Mouse (Mus musculus): ENCODE data around the gene Bcl7c. TPM values are rescaled to one million over a fixed set of nuclear protein-coding genes. Genes with fewer than 3 reads are reported as not detected.

Gene Bcl7c
- polyA plus RNA-seq (2014; fragmentation: Nextera tagmentation; extraction: Ambion mirVana) = 58.8 and 65.1 TPM in 2 replicates

- peak within 1 kb of the TSS; percentile 72 for H3K4me3 ChIP-seq (ENCODE audit: low read depth, low read length)
- no peaks in the 10 kb centered on the region for H3K27me3 ChIP-seq (ENCODE audit: insufficient read depth, low read length)
- DNase-seq (peak; percentile 98), ATAC-seq (ENCODE audit: insufficient read depth) (peak; percentile 85)
- H3K27ac ChIP-seq (ENCODE audit: low read depth) = peak within 1 kb of the TSS; percentile 99
- peak within 1 kb of the TSS; percentile 75 for H3K9ac ChIP-seq
- H3K4me1 ChIP-seq (ENCODE audit: insufficient read depth) = peaks cover 27% of the 10 kb centered on the region
- H3K36me3 ChIP-seq (ENCODE audit: insufficient read depth) = peaks cover 34% of the 10 kb centered on the region
- WGBS = under 1% methylated on average over 66 of the region's 90 CpGs
- peak; percentile 58 for TF ChIP-seq CTCF (IDR thresholded peaks at IDR 0.05; ENCODE audit: low read depth)
- H3K9me3 ChIP-seq (ENCODE audit: low read depth, low read length) = no peaks in the 10 kb centered on the region
- peak within 1 kb of the TSS; percentile 92 for H3K4me2 ChIP-seq
These were observed at the start of gene Bcl7c for GRCm38 (mm10) chr7:127708207-127709078. Bcl7c (minus strand) TSS chr7:127708933.

- no peak overlapping the region for H3K9ac ChIP-seq
- H3K9me3 ChIP-seq (ENCODE audit: low read depth, low read length) = no peaks in the 10 kb centered on the region
- H3K4me1 ChIP-seq (ENCODE audit: insufficient read depth) = no peaks in the 10 kb centered on the region
- H3K36me3 ChIP-seq (ENCODE audit: insufficient read depth) = peaks cover 100% of the 10 kb centered on the region
- no peaks in the 10 kb centered on the region for H3K27me3 ChIP-seq (ENCODE audit: insufficient read depth, low read length)
- WGBS = 82% methylated on average over 7 of the region's 7 CpGs
- H3K4me3 ChIP-seq (ENCODE audit: low read depth, low read length) = no peak overlapping the region
- H3K4me2 ChIP-seq = no peak overlapping the region
- no peak for TF ChIP-seq CTCF (IDR thresholded peaks at IDR 0.05; ENCODE audit: low read depth)
- ATAC-seq (ENCODE audit: insufficient read depth) (no peak), DNase-seq (no peak)
- H3K27ac ChIP-seq (ENCODE audit: low read depth) = no peak overlapping the region
These were observed 45.0 kb upstream of the Bcl7c start for GRCm38 (mm10) chr7:127753741-127754140.

- no peak overlapping the region for H3K4me3 ChIP-seq (ENCODE audit: low read depth, low read length)
- no peaks in the 10 kb centered on the region for H3K4me1 ChIP-seq (ENCODE audit: insufficient read depth)
- no peak for TF ChIP-seq CTCF (IDR thresholded peaks at IDR 0.05; ENCODE audit: low read depth)
- H3K27me3 ChIP-seq (ENCODE audit: insufficient read depth, low read length) = no peaks in the 10 kb centered on the region
- no peak overlapping the region for H3K9ac ChIP-seq
- 62% methylated on average over 5 of the region's 5 CpGs for WGBS
- DNase-seq (no peak), ATAC-seq (ENCODE audit: insufficient read depth) (no peak)
- peaks cover 100% of the 10 kb centered on the region for H3K36me3 ChIP-seq (ENCODE audit: insufficient read depth)
- H3K4me2 ChIP-seq = no peak overlapping the region
- H3K27ac ChIP-seq (ENCODE audit: low read depth) = no peak overlapping the region
- no peaks in the 10 kb centered on the region for H3K9me3 ChIP-seq (ENCODE audit: low read depth, low read length)
These were observed 44.4 kb upstream of the Bcl7c start for GRCm38 (mm10) chr7:127753158-127753557.

- Histone ChIP-seq H3K36me3 (ENCODE audit: insufficient read depth) (peaks cover 94% of the 10 kb centered on the region), H3K4me2 (no peak overlapping the region), H3K27me3 (ENCODE audit: insufficient read depth, low read length) (no peaks in the 10 kb centered on the region), H3K9ac (no peak overlapping the region), H3K9me3 (ENCODE audit: low read depth, low read length) (no peaks in the 10 kb centered on the region), H3K27ac (ENCODE audit: low read depth) (no peak overlapping the region), H3K4me1 (ENCODE audit: insufficient read depth) (peaks cover 4% of the 10 kb centered on the region; the same call in 1 of the 2 replicates), H3K4me3 (ENCODE audit: low read depth, low read length) (no peak overlapping the region)
- TF ChIP-seq CTCF (IDR thresholded peaks at IDR 0.05; ENCODE audit: low read depth) = no peak
- ATAC-seq (ENCODE audit: insufficient read depth) = no peak
- 91% methylated on average over 27 of the region's 27 CpGs for WGBS
- DNase-seq = no peak
These were observed 43.3 kb upstream of the Bcl7c start for GRCm38 (mm10) chr7:127752069-127752468.

GRCm38 (mm10) chr7:127751619-127752018 lies 42.9 kb upstream of the Bcl7c start:
- no peak for TF ChIP-seq CTCF (IDR thresholded peaks at IDR 0.05; ENCODE audit: low read depth)
- DNase-seq = no peak
- Histone ChIP-seq H3K27ac (ENCODE audit: low read depth) (no peak overlapping the region), H3K4me2 (no peak overlapping the region), H3K27me3 (ENCODE audit: insufficient read depth, low read length) (no peaks in the 10 kb centered on the region), H3K36me3 (ENCODE audit: insufficient read depth) (peaks cover 89% of the 10 kb centered on the region), H3K4me3 (ENCODE audit: low read depth, low read length) (no peak overlapping the region), H3K9ac (no peak overlapping the region), H3K9me3 (ENCODE audit: low read depth, low read length) (no peaks in the 10 kb centered on the region), H3K4me1 (ENCODE audit: insufficient read depth) (peaks cover 4% of the 10 kb centered on the region; the same call in 1 of the 2 replicates)
- ATAC-seq (ENCODE audit: insufficient read depth) = no peak
- WGBS = 88% methylated on average over 5 of the region's 5 CpGs

GRCm38 (mm10) chr7:127750131-127751127 lies 41.7 kb upstream of the Bcl7c start:
- Histone ChIP-seq H3K36me3 (ENCODE audit: insufficient read depth) (peaks cover 78% of the 10 kb centered on the region), H3K4me3 (ENCODE audit: low read depth, low read length) (no peak overlapping the region), H3K9me3 (ENCODE audit: low read depth, low read length) (no peaks in the 10 kb centered on the region), H3K27me3 (ENCODE audit: insufficient read depth, low read length) (no peaks in the 10 kb centered on the region), H3K4me1 (ENCODE audit: insufficient read depth) (peaks cover 4% of the 10 kb centered on the region; the same call in 1 of the 2 replicates), H3K4me2 (no peak overlapping the region), H3K9ac (peak overlapping the region; percentile 13; the same call in 1 of the 2 replicates), H3K27ac (ENCODE audit: low read depth) (no peak overlapping the region)
- WGBS = 86% methylated on average over 19 of the region's 19 CpGs
- ATAC-seq (ENCODE audit: insufficient read depth) (no peak), DNase-seq (no peak)
- TF ChIP-seq CTCF (IDR thresholded peaks at IDR 0.05; ENCODE audit: low read depth) = no peak
